Mouse (Mus musculus) lung, adult 2 months (tissue): ENCODE measurements around the gene Grb2.

Experiments used
- CTCF ChIP-seq: fragments of 200-500 bp; IDR thresholded peaks from 2 replicates; pipeline ENCODE4 v1.5.1; 2011; ENCODE audit warnings: mild to moderate bottlenecking, low read length, control low read depth; ENCODE audit not compliant: insufficient read depth
- POLR2A ChIP-seq: fragments of 200-500 bp; IDR thresholded peaks from 2 replicates; pipeline ENCODE4 v1.6.1; 2011; ENCODE audit warnings: low read depth, mild to moderate bottlenecking, control low read depth, low read length, borderline replicate concordance; ENCODE audit errors: extremely low read depth

GRCm38 (mm10) chr11:115696471-115696870 is 11.9 kb downstream of the Grb2 start:
- TF ChIP-seq CTCF (no peak), POLR2A (no peak)
